Mouse (Mus musculus) embryonic facial prominence, embryonic 11.5 days (tissue): ENCODE measurements around the gene Vhl. TPM values are rescaled to one million over a fixed set of nuclear protein-coding genes. Genes with fewer than 3 reads are reported as not detected.

ENCODE experiments used
- ATAC-seq: fragments of 200-750 bp; cut with Nextera tagmentation; replicated peaks from 2 replicates; pipeline ENCODE4 v1.8.0; 2017; ENCODE audit warnings: low read depth; ENCODE audit not compliant: insufficient number of reproducible peaks, low FRiP score, low TSS enrichment
- DNase-seq: peaks from one replicate; pipeline ENCODE4 v3.0.0-alpha.2; 2015; ENCODE audit warnings: low spot score
- H3K27ac ChIP-seq: fragments of 300-500 bp; sonication (generic); replicated peaks from 2 replicates; pipeline ENCODE4 v1.5.1; 2014; ENCODE audit warnings: mild to moderate bottlenecking, low read depth, low read length, control low read depth
- H3K27me3 ChIP-seq: fragments of 300-500 bp; sonication (generic); 2 replicates; pipeline ENCODE4 v1.6.1; 2014; ENCODE audit warnings: mild to moderate bottlenecking, low read length, moderate library complexity, mixed read lengths; ENCODE audit not compliant: control insufficient read depth, insufficient read depth
- H3K36me3 ChIP-seq: fragments of 300-500 bp; sonication (generic); replicated peaks from 2 replicates; pipeline ENCODE4 v1.6.1; 2014; ENCODE audit warnings: low read depth, mild to moderate bottlenecking, low read length, moderate library complexity, mixed read lengths; ENCODE audit not compliant: control insufficient read depth, insufficient read depth
- H3K4me1 ChIP-seq: fragments of 300-500 bp; sonication (generic); 2 replicates; pipeline ENCODE4 v1.6.1; 2014; ENCODE audit warnings: low read length, mixed read lengths; ENCODE audit not compliant: control insufficient read depth, insufficient read depth
- H3K4me2 ChIP-seq: fragments of 300-500 bp; sonication (generic); 2 replicates; pipeline ENCODE4 v1.6.1; 2014; ENCODE audit warnings: low read depth, mild to moderate bottlenecking, control low read depth, low read length, moderate library complexity
- H3K4me3 ChIP-seq: fragments of 300-500 bp; sonication (generic); 2 replicates; pipeline ENCODE4 v1.5.1; 2014; ENCODE audit warnings: low read depth, low read length, control low read depth
- H3K9ac ChIP-seq: fragments of 300-500 bp; sonication (generic); replicated peaks from 2 replicates; pipeline ENCODE4 v1.6.1; 2014; ENCODE audit warnings: mild to moderate bottlenecking, control low read depth, low read length
- H3K9me3 ChIP-seq: fragments of 300-500 bp; sonication (generic); replicated peaks from 2 replicates; pipeline ENCODE4 v1.6.1; 2016; ENCODE audit warnings: mild to moderate bottlenecking, low read length, inconsistent platforms, mixed read lengths; ENCODE audit not compliant: control insufficient read depth
- WGBS: fragments of 180-500 bp; shearing (Covaris S2); extraction: QIAGEN DNeasy Blood & Tissue Kit; methylation state at CpG from one replicate; pipeline ENCODE4 v1.1.7; 2014; 5-methylcytosine and 5-hydroxymethylcytosine counted together
- polyA plus RNA-seq: library from polyadenylated mRNA; unstranded; fragments of >200 nt; fragmentation: Nextera tagmentation; extraction: Ambion mirVana; gene quantifications from 2 replicates; pipeline ENCODE4 v1.2.1, GENCODE M21; 2014

Vhl gene
- polyA plus RNA-seq, 1 experiment from 2014 or later: 56.9 TPM

DNA sequence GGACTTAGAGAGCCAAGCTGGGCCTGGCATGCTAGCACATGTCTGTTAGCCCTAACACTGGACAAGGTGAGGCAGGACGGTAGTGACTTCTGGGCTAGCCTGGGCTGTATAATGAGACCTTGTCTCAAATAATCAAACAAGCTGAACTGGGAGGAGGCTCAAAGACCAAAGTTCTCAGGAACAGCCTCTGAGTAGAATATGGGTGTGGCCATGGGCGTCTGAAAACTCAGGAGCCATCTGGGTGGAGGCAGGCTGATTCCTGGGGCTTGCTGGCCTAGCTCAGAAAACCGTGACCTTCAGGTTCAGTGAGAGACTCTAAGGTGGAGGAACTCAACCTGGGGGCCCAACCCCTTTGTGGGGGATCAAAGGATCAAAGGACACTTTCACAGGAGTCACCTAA, 27.9 kb downstream of the Vhl start:
- Histone ChIP-seq H3K4me1 (no peaks in the 10 kb centered on the region), H3K27me3 (no peaks in the 10 kb centered on the region), H3K9me3 (no peaks in the 10 kb centered on the region), H3K4me2 (no peak overlapping the region), H3K9ac (no peak overlapping the region), H3K4me3 (no peak overlapping the region), H3K36me3 (no peaks in the 10 kb centered on the region), H3K27ac (no peak overlapping the region)
- DNase-seq: no peak
- no peak for ATAC-seq
- 72% methylated on average over 3 of the region's 3 CpGs for WGBS

GRCm38 (mm10) chr6:113653551-113653950, 29.8 kb downstream of the Vhl start:
- WGBS: 90% methylated on average over 7 of the region's 7 CpGs

GRCm38 (mm10) chr6:113654102-113654501, 30.3 kb downstream of the Vhl start:
- H3K36me3 ChIP-seq: no peaks in the 10 kb centered on the region
- no peak overlapping the region for H3K4me3 ChIP-seq
- H3K9ac ChIP-seq: no peak overlapping the region
- H3K4me2 ChIP-seq: no peak overlapping the region
- H3K27ac ChIP-seq: no peak overlapping the region
- no peaks in the 10 kb centered on the region for H3K27me3 ChIP-seq
- DNase-seq (no peak), ATAC-seq (no peak)
- H3K4me1 ChIP-seq: no peaks in the 10 kb centered on the region
- WGBS: 75% methylated on average over 8 of the region's 8 CpGs
- no peaks in the 10 kb centered on the region for H3K9me3 ChIP-seq

More at GRCm38 (mm10) chr6:113653551-113653950, 29.8 kb downstream of the Vhl start:
- Histone ChIP-seq H3K27me3 (no peaks in the 10 kb centered on the region), H3K36me3 (no peaks in the 10 kb centered on the region), H3K4me3 (no peak overlapping the region), H3K9ac (no peak overlapping the region), H3K27ac (no peak overlapping the region), H3K4me1 (no peaks in the 10 kb centered on the region), H3K4me2 (no peak overlapping the region), H3K9me3 (no peaks in the 10 kb centered on the region)
- no peak for ATAC-seq
- DNase-seq: no peak

- ATAC-seq (no peak), DNase-seq (no peak)
- H3K27ac ChIP-seq: no peak overlapping the region
- H3K9me3 ChIP-seq: no peaks in the 10 kb centered on the region
- no peaks in the 10 kb centered on the region for H3K4me1 ChIP-seq
- no peak overlapping the region for H3K9ac ChIP-seq
- WGBS: 78% methylated on average over 16 of the region's 16 CpGs
- no peak overlapping the region for H3K4me2 ChIP-seq
- no peak overlapping the region for H3K4me3 ChIP-seq
- no peaks in the 10 kb centered on the region for H3K36me3 ChIP-seq
- H3K27me3 ChIP-seq: no peaks in the 10 kb centered on the region
Measured at GRCm38 (mm10) chr6:113654753-113655397, 31.1 kb downstream of the Vhl start.

GRCm38 (mm10) chr6:113655475-113655874, 31.7 kb downstream of the Vhl start:
- no peaks in the 10 kb centered on the region for H3K27me3 ChIP-seq
- H3K9ac ChIP-seq: no peak overlapping the region
- 95% methylated on average over 3 of the region's 3 CpGs for WGBS

GRCm38 (mm10) chr6:113656847-113657246, 33.1 kb downstream of the Vhl start:
- no peaks in the 10 kb centered on the region for H3K27me3 ChIP-seq
- WGBS: 80% methylated on average over 6 of the region's 6 CpGs
- H3K9me3 ChIP-seq: no peaks in the 10 kb centered on the region
- H3K9ac ChIP-seq: no peak overlapping the region
- H3K36me3 ChIP-seq: no peaks in the 10 kb centered on the region
- ATAC-seq: no peak
- H3K27ac ChIP-seq: no peak overlapping the region
- DNase-seq: no peak
- no peak overlapping the region for H3K4me2 ChIP-seq
- H3K4me1 ChIP-seq: no peaks in the 10 kb centered on the region
- no peak overlapping the region for H3K4me3 ChIP-seq

More at GRCm38 (mm10) chr6:113655475-113655874, 31.7 kb downstream of the Vhl start:
- Histone ChIP-seq H3K4me1 (no peaks in the 10 kb centered on the region), H3K36me3 (no peaks in the 10 kb centered on the region), H3K9me3 (no peaks in the 10 kb centered on the region), H3K27ac (no peak overlapping the region), H3K4me3 (no peak overlapping the region), H3K4me2 (no peak overlapping the region)
- no peak for ATAC-seq
- DNase-seq: no peak

DNA sequence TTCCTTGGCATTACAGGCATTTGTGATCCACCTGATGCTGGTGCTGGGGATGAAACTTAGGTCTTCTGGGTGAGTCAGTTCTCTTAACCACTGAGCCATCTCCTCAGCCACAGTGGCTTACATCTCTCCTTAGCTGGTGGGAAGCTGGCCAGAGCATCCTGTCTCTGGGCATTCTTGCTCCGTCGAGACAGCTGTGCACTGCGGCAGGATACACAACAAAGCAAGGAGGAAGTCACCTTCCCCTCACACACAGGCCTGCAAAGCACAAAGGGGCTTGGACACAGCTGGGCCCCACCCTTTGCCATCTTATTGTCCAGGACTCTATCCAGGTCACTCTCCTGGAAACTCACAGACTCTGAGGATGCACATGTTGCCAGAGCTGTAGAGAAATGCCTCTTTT, 34.5 kb downstream of the Vhl start:
- H3K9ac ChIP-seq: no peak overlapping the region
- no peaks in the 10 kb centered on the region for H3K36me3 ChIP-seq
- no peaks in the 10 kb centered on the region for H3K9me3 ChIP-seq
- WGBS: 65% methylated on average over 3 of the region's 3 CpGs
- no peak overlapping the region for H3K27ac ChIP-seq
- H3K27me3 ChIP-seq: no peaks in the 10 kb centered on the region
- H3K4me1 ChIP-seq: no peaks in the 10 kb centered on the region
- no peak for DNase-seq
- no peak for ATAC-seq
- no peak overlapping the region for H3K4me3 ChIP-seq
- no peak overlapping the region for H3K4me2 ChIP-seq

- no peak for ATAC-seq
- WGBS: 79% methylated on average over 8 of the region's 8 CpGs
- H3K36me3 ChIP-seq: no peaks in the 10 kb centered on the region
- H3K27me3 ChIP-seq: no peaks in the 10 kb centered on the region
- H3K27ac ChIP-seq: no peak overlapping the region
- H3K9ac ChIP-seq: no peak overlapping the region
- DNase-seq: no peak
- no peaks in the 10 kb centered on the region for H3K4me1 ChIP-seq
- no peak overlapping the region for H3K4me2 ChIP-seq
- no peaks in the 10 kb centered on the region for H3K9me3 ChIP-seq
- H3K4me3 ChIP-seq: no peak overlapping the region
Measured at GRCm38 (mm10) chr6:113659648-113660491, 36.1 kb downstream of the Vhl start.
